16 mouse cellular contexts compared by ENCODE assay signal in the genomic region with DNA sequence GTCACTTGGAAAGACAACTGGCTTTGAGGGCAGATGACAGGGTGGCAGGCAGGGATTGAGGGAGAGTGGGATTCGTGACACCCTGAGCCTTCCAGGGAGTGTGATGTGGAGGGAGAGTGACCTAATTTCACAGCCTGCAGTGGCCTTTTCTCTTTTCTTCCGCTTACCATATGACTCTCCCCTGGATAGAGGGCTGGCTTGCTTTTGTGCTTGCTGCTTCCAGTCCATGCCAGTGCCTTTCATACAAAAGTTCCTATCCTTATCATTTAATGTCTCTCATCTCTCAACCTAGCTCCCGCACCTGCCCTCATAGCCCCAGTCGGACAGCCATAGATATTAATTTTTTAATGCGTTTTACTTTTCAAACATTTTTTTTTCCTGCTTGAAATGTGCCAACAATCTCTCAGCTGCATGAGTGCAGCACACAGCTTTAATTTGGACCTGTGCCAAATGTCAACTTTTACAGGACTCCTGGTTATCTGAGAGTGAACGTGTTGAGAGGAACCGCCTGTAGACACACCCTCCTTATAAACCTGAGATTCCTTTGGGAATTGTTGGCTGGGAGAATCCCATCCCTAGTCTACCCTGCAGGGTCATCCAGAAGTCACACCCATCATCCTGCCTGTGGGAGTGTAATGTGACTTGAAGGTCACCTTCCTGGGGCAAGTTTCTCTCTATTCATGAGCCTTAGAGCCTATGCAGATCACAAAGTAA.
DNase-seq lines count a peak whose midpoint lies in the region; ATAC-seq and TF ChIP-seq lines count a peak whose summit lies in the region.
"Had no signal": no experiment of that assay in that cellular context is flagged by ENCODE, and none has a peak within 500 bp of the region (broad histone marks: within the 10 kb centered on the region; RNA-seq: fewer than 3 reads in every experiment).

No protein-coding gene starts in this region.

- no peaks in the 10 kb centered on the region for H3K4me1 ChIP-seq in heart, adult 2 months (ENCODE audit: control insufficient read depth, insufficient read depth, low read length)
- 0 out of 2 replicates have a peak, but pooled peaks cover 2% of the 10 kb centered on the region for H3K4me1 ChIP-seq in lung, embryonic 14.5 days (ENCODE audit: insufficient read depth)
- peaks cover 12% of the 10 kb centered on the region for H3K4me1 ChIP-seq in heart, embryonic 13.5 days
- H3K4me1 ChIP-seq: embryonic facial prominence, embryonic 13.5 days; forebrain, embryonic 12.5 days; midbrain, embryonic 12.5 days had no signal

- H3K4me2 ChIP-seq in lung, embryonic 14.5 days: no peak overlapping the region
- no peak overlapping the region for H3K4me2 ChIP-seq in heart, embryonic 13.5 days
- H3K4me2 ChIP-seq: embryonic facial prominence, embryonic 13.5 days; forebrain, embryonic 12.5 days; limb, embryonic 15.5 days; midbrain, embryonic 12.5 days had no signal

- no peak for TF ChIP-seq CTCF in heart, adult 2 months (IDR thresholded peaks at IDR 0.05)
- TF ChIP-seq CTCF in lung, embryonic 14.5 days (IDR thresholded peaks at IDR 0.05; ENCODE audit: low read depth): no peak

- no peak overlapping the region for H3K27ac ChIP-seq in heart, adult 2 months
- H3K27ac ChIP-seq in lung, embryonic 14.5 days (ENCODE audit: low read depth): no peak overlapping the region
- H3K27ac ChIP-seq in heart, embryonic 13.5 days (replicated peaks): peak overlapping the region; percentile 58
- H3K27ac ChIP-seq: embryonic facial prominence, embryonic 13.5 days; forebrain, embryonic 12.5 days; limb, embryonic 15.5 days; midbrain, embryonic 12.5 days had no signal

- no peak overlapping the region for H3K9ac ChIP-seq in heart, adult 2 months (ENCODE audit: low read depth, low read length)
- no peak overlapping the region for H3K9ac ChIP-seq in lung, embryonic 14.5 days
- H3K9ac ChIP-seq in heart, embryonic 13.5 days: no peak overlapping the region
- H3K9ac ChIP-seq: embryonic facial prominence, embryonic 13.5 days; forebrain, embryonic 12.5 days; limb, embryonic 15.5 days; midbrain, embryonic 12.5 days had no signal

- no peaks in the 10 kb centered on the region for H3K27me3 ChIP-seq in heart, adult 2 months (ENCODE audit: control insufficient read depth, insufficient read depth, low read length)
- H3K27me3 ChIP-seq in lung, embryonic 14.5 days (ENCODE audit: insufficient read depth, low read length): no peaks in the 10 kb centered on the region
- no peaks in the 10 kb centered on the region for H3K27me3 ChIP-seq in heart, embryonic 13.5 days (replicated peaks)
- H3K27me3 ChIP-seq: embryonic facial prominence, embryonic 13.5 days; forebrain, embryonic 12.5 days; limb, embryonic 15.5 days; midbrain, embryonic 12.5 days had no signal

- no peaks in the 10 kb centered on the region for H3K79me2 ChIP-seq in heart, adult 2 months (replicated peaks; ENCODE audit: control insufficient read depth, insufficient read depth, low read length)

- intact Hi-C loops in heart, adult 2 months (cut with DNase I): no loop called here

- WGBS in heart, adult 2 months: 32% methylated on average over 7 of the region's 7 CpGs
- 54% methylated on average over 7 of the region's 7 CpGs for WGBS in lung, embryonic 14.5 days
- WGBS in heart, embryonic 13.5 days: 38% methylated on average over 7 of the region's 7 CpGs

- TF ChIP-seq POLR2A in heart, adult 2 months (IDR thresholded peaks at IDR 0.05; ENCODE audit: insufficient read depth, low read depth, low read length): no peak

- TF ChIP-seq EP300 in heart, adult 2 months (IDR thresholded peaks at IDR 0.05; ENCODE audit: insufficient read depth, low read depth, low read length): no peak

- peak; percentile 90 for DNase-seq in heart, adult 11 months
- no peak for DNase-seq in heart, adult 2 months
- DNase-seq in lung, embryonic 14.5 days: peak; percentile 51
- DNase-seq in lung, postnatal 25 days (ENCODE audit: low spot score): no peak
- peak; percentile 4 for DNase-seq in retina, embryonic 14.5 days (ENCODE audit: low spot score)
- no peak for DNase-seq in embryo, embryonic 11 days
- DNase-seq in frontal cortex, postnatal 25 days (ENCODE audit: low spot score in 2 of 2): no peak
- DNase-seq: cerebellum, postnatal 36 days; lung, postnatal 10 days; thymus, postnatal 36 days had no signal

- no peak overlapping the region for H3K4me3 ChIP-seq in heart, adult 2 months
- H3K4me3 ChIP-seq in lung, embryonic 14.5 days (ENCODE audit: low read depth, low read length): no peak overlapping the region
- no peak overlapping the region for H3K4me3 ChIP-seq in heart, embryonic 13.5 days
- H3K4me3 ChIP-seq: embryonic facial prominence, embryonic 13.5 days; forebrain, embryonic 12.5 days; limb, embryonic 15.5 days; midbrain, embryonic 12.5 days had no signal

- H3K36me3 ChIP-seq in heart, adult 2 months (ENCODE audit: control insufficient read depth, insufficient read depth, low read length): no peaks in the 10 kb centered on the region
- H3K36me3 ChIP-seq in lung, embryonic 14.5 days (ENCODE audit: insufficient read depth): no peaks in the 10 kb centered on the region
- no peaks in the 10 kb centered on the region for H3K36me3 ChIP-seq in heart, embryonic 13.5 days
- H3K36me3 ChIP-seq: embryonic facial prominence, embryonic 13.5 days; forebrain, embryonic 12.5 days; G1E; limb, embryonic 15.5 days; midbrain, embryonic 12.5 days had no signal

- ATAC-seq in lung, embryonic 14.5 days (ENCODE audit: insufficient read depth): no peak
- no peak; the same call in 1 of the 2 replicates for ATAC-seq in heart, embryonic 13.5 days (ENCODE audit: extremely low read depth, insufficient number of reproducible peaks, low FRiP score, low TSS enrichment)

- no peaks in the 10 kb centered on the region for H3K9me3 ChIP-seq in lung, embryonic 14.5 days (ENCODE audit: low read depth, low read length)
- no peaks in the 10 kb centered on the region for H3K9me3 ChIP-seq in heart, embryonic 13.5 days
- H3K9me3 ChIP-seq: embryonic facial prominence, embryonic 13.5 days; forebrain, embryonic 12.5 days; limb, embryonic 15.5 days; midbrain, embryonic 12.5 days had no signal

Comparison
In these comparisons a context has a peak if more than half of its experiments do, and no peak if none do; other contexts are left out.
1. DNase-seq: peak in heart, adult 11 months (single experiment), lung, embryonic 14.5 days (single experiment) and retina, embryonic 14.5 days (single experiment); none in heart, adult 2 months (0 of 2), lung, postnatal 25 days (single experiment), embryo, embryonic 11 days (single experiment) and frontal cortex, postnatal 25 days (0 of 2).